Mouse (Mus musculus): ENCODE data around the gene Ndst4. TPM values are rescaled to one million over a fixed set of nuclear protein-coding genes. Genes with fewer than 3 reads are reported as not detected.

The Ndst4 gene
- total and polyA plus RNA-seq, 3 experiments = 0.02 TPM; not detected in 2

- H3K27ac ChIP-seq = no peak overlapping the region
- WGBS = 77% methylated on average over 1 of the region's 1 CpGs
- no peaks in the 10 kb centered on the region for H3K79me2 ChIP-seq (replicated peaks; ENCODE audit: control insufficient read depth, insufficient read depth, low read length)
- no peak overlapping the region for H3K9ac ChIP-seq (ENCODE audit: low read depth, low read length)
- no peak for TF ChIP-seq EP300 (IDR thresholded peaks at IDR 0.05; ENCODE audit: insufficient read depth, low read depth, low read length)
- TF ChIP-seq CTCF (IDR thresholded peaks at IDR 0.05) = no peak
- no peak for TF ChIP-seq POLR2A (IDR thresholded peaks at IDR 0.05; ENCODE audit: insufficient read depth, low read depth, low read length)
- H3K4me1 ChIP-seq (ENCODE audit: control insufficient read depth, insufficient read depth, low read length) = no peaks in the 10 kb centered on the region
- intact Hi-C loops (cut with DNase I) = no loop called here
- no peak overlapping the region for H3K4me3 ChIP-seq
- H3K36me3 ChIP-seq (ENCODE audit: control insufficient read depth, insufficient read depth, low read length) = no peaks in the 10 kb centered on the region
- DNase-seq = no peak
- H3K27me3 ChIP-seq (ENCODE audit: control insufficient read depth, insufficient read depth, low read length) = no peaks in the 10 kb centered on the region
Measured at GRCm38 (mm10) chr3:125684583-125684982, 280.7 kb downstream of the Ndst4 start.

GRCm38 (mm10) chr3:125687601-125688000, 283.7 kb downstream of the Ndst4 start:
- DNase-seq = no peak
- Histone ChIP-seq H3K79me2 (replicated peaks; ENCODE audit: control insufficient read depth, insufficient read depth, low read length) (no peaks in the 10 kb centered on the region), H3K4me1 (ENCODE audit: control insufficient read depth, insufficient read depth, low read length) (no peaks in the 10 kb centered on the region), H3K4me3 (no peak overlapping the region), H3K27ac (no peak overlapping the region), H3K9ac (ENCODE audit: low read depth, low read length) (no peak overlapping the region), H3K27me3 (ENCODE audit: control insufficient read depth, insufficient read depth, low read length) (no peaks in the 10 kb centered on the region), H3K36me3 (ENCODE audit: control insufficient read depth, insufficient read depth, low read length) (no peaks in the 10 kb centered on the region)
- 49% methylated on average over 2 of the region's 2 CpGs for WGBS
- intact Hi-C loops (cut with DNase I) = no loop called here
- TF ChIP-seq EP300 (IDR thresholded peaks at IDR 0.05; ENCODE audit: insufficient read depth, low read depth, low read length) (no peak), CTCF (IDR thresholded peaks at IDR 0.05) (no peak), POLR2A (IDR thresholded peaks at IDR 0.05; ENCODE audit: insufficient read depth, low read depth, low read length) (no peak)

DNA sequence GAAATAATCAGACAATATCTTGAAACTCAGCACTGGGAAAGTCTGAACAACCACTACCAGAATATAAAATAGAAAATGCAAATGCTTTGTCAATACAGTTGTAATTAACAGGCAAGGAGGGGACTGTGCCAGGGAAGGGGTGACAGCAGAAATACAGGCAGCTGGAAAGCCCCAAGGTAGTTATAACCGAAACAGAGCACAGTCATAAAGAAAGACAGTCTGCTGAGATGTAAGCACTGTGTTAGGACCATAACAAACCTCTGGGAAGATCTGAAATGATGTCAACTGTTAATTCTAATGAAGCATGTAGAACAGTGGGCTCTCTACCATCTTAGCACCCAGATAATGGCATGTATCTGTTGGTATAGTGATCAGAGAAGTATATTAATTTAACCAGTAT, 287.1 kb downstream of the Ndst4 start:
- Histone ChIP-seq H3K4me1 (ENCODE audit: control insufficient read depth, insufficient read depth, low read length) (no peaks in the 10 kb centered on the region), H3K9ac (ENCODE audit: low read depth, low read length) (no peak overlapping the region), H3K27me3 (ENCODE audit: control insufficient read depth, insufficient read depth, low read length) (no peaks in the 10 kb centered on the region), H3K36me3 (ENCODE audit: control insufficient read depth, insufficient read depth, low read length) (no peaks in the 10 kb centered on the region), H3K79me2 (replicated peaks; ENCODE audit: control insufficient read depth, insufficient read depth, low read length) (no peaks in the 10 kb centered on the region), H3K4me3 (no peak overlapping the region), H3K27ac (no peak overlapping the region)
- intact Hi-C loops (cut with DNase I) = no loop called here
- TF ChIP-seq CTCF (IDR thresholded peaks at IDR 0.05) (no peak), EP300 (IDR thresholded peaks at IDR 0.05; ENCODE audit: insufficient read depth, low read depth, low read length) (no peak), POLR2A (IDR thresholded peaks at IDR 0.05; ENCODE audit: insufficient read depth, low read depth, low read length) (no peak)
- no peak for DNase-seq
- WGBS = 66% methylated on average over 1 of the region's 1 CpGs

- H3K4me3 ChIP-seq = no peak overlapping the region
- TF ChIP-seq POLR2A (IDR thresholded peaks at IDR 0.05; ENCODE audit: insufficient read depth, low read depth, low read length) (no peak), EP300 (IDR thresholded peaks at IDR 0.05; ENCODE audit: insufficient read depth, low read depth, low read length) (no peak), CTCF (IDR thresholded peaks at IDR 0.05) (no peak)
- intact Hi-C loops (cut with DNase I) = no loop called here
- 74% methylated on average over 2 of the region's 2 CpGs for WGBS
- DNase-seq = no peak
- H3K9ac ChIP-seq (ENCODE audit: low read depth, low read length) = no peak overlapping the region
- H3K36me3 ChIP-seq (ENCODE audit: control insufficient read depth, insufficient read depth, low read length) = no peaks in the 10 kb centered on the region
- no peak overlapping the region for H3K27ac ChIP-seq
- H3K79me2 ChIP-seq (replicated peaks; ENCODE audit: control insufficient read depth, insufficient read depth, low read length) = no peaks in the 10 kb centered on the region
- no peaks in the 10 kb centered on the region for H3K4me1 ChIP-seq (ENCODE audit: control insufficient read depth, insufficient read depth, low read length)
- no peaks in the 10 kb centered on the region for H3K27me3 ChIP-seq (ENCODE audit: control insufficient read depth, insufficient read depth, low read length)
Measured at GRCm38 (mm10) chr3:125722953-125723352, 319.1 kb downstream of the Ndst4 start.

DNA sequence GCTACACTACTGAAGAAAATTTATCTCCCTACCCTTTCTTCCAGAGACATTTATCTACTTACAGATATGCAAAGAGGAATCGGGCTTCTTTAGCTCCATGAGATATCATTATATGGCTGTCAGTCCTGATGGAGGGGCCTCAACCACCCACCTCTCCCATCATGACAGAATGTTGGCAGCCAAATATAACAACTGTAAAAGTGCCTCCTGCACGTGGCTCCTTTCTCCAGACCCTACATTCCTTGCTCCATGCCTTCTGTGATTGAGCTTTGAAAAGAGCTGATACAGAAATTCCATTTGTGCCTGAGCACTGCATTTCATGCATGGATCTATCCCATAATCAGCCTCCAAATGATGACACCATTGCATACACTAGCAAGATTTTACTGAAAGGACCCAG, 331.1 kb downstream of the Ndst4 start:
- H3K36me3 ChIP-seq (ENCODE audit: control insufficient read depth, insufficient read depth, low read length) = no peaks in the 10 kb centered on the region
- H3K27me3 ChIP-seq (ENCODE audit: control insufficient read depth, insufficient read depth, low read length) = no peaks in the 10 kb centered on the region
- no peak overlapping the region for H3K27ac ChIP-seq
- H3K4me3 ChIP-seq = no peak overlapping the region
- intact Hi-C loops (cut with DNase I) = no loop called here
- WGBS = 32% methylated on average over 2 of the region's 2 CpGs
- H3K4me1 ChIP-seq (ENCODE audit: control insufficient read depth, insufficient read depth, low read length) = no peaks in the 10 kb centered on the region
- no peak for DNase-seq
- no peak for TF ChIP-seq EP300 (IDR thresholded peaks at IDR 0.05; ENCODE audit: insufficient read depth, low read depth, low read length)
- TF ChIP-seq POLR2A (IDR thresholded peaks at IDR 0.05; ENCODE audit: insufficient read depth, low read depth, low read length) = no peak
- TF ChIP-seq CTCF (IDR thresholded peaks at IDR 0.05) = no peak
- no peaks in the 10 kb centered on the region for H3K79me2 ChIP-seq (replicated peaks; ENCODE audit: control insufficient read depth, insufficient read depth, low read length)
- no peak overlapping the region for H3K9ac ChIP-seq (ENCODE audit: low read depth, low read length)

DNA sequence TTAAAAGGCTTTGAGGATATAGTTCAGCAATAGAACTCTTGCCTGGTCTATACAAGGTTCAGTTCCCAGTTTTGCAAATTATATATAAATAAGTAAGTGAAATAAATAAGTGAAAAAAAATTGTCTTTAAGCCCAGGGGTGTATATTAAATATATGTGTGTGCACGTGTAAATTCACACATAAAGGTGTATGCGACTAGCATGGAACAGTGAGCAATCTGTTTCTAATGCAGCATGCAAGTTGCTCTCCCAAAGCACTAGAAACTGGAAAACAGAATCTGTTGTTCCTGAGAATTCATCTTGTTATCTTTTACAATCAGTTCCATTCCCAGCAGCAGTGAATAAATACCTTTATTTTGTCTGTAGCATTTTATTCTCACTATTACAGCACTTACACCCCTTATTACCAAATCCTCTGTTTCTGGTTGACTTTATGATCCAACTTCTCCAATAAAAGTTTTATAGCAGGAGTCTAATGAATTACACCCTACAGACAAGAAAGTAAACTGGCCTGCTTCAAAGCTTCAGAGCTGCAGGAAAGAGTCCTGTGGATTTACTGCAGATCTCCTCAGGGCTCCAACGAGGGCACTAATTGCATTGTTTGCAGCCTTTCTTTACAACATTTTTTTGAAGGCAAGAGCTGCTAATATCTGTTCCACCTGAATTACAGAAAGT, 340.7 kb downstream of the Ndst4 start:
- TF ChIP-seq POLR2A (IDR thresholded peaks at IDR 0.05; ENCODE audit: insufficient read depth, low read depth, low read length) (no peak), CTCF (IDR thresholded peaks at IDR 0.05) (no peak), EP300 (IDR thresholded peaks at IDR 0.05; ENCODE audit: insufficient read depth, low read depth, low read length) (no peak)
- Histone ChIP-seq H3K4me3 (no peak overlapping the region), H3K36me3 (ENCODE audit: control insufficient read depth, insufficient read depth, low read length) (no peaks in the 10 kb centered on the region), H3K9ac (ENCODE audit: low read depth, low read length) (no peak overlapping the region), H3K4me1 (ENCODE audit: control insufficient read depth, insufficient read depth, low read length) (no peaks in the 10 kb centered on the region), H3K79me2 (replicated peaks; ENCODE audit: control insufficient read depth, insufficient read depth, low read length) (no peaks in the 10 kb centered on the region), H3K27me3 (ENCODE audit: control insufficient read depth, insufficient read depth, low read length) (no peaks in the 10 kb centered on the region), H3K27ac (no peak overlapping the region)
- DNase-seq = no peak
- 67% methylated on average over 3 of the region's 3 CpGs for WGBS
- intact Hi-C loops (cut with DNase I) = no loop called here
